Mouse (Mus musculus): ENCODE measurements at regions not wholly inside any gene's neighbourhood (a gene's known extent, or its start where the extent isn't known, plus 50 kb on each side); places are given as distances from the start of the nearest gene placed in this dataset.

DNA sequence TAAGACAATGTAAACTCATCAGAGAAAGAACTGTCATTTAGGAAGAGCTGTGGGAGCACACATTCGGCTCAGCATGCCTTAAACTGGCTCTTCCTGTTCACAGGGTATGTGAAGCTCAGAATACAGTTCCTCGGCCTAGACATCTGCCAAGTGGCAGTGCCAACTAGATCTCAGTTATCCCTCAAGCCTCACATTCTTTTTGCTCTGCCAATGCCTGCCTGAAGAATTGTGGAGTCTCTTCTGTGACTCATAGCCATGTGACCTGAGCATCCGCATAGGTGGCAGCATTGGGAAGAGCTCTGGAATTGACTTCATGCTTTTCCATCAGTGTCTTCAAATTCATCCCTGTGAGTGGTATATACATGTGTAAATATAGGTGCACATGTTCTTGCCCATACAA is 59.7 kb downstream of the Prlhr start:
- no peak for DNase-seq (ENCODE audit: low spot score)

GRCm38 (mm10) chr19:60399425-60399824 is 68.7 kb downstream of the Prlhr start:
- DNase-seq (ENCODE audit: low spot score): no peak

- DNase-seq (ENCODE audit: low spot score): no peak
Measured at GRCm38 (mm10) chr19:60397666-60398065, 70.4 kb downstream of the Prlhr start.

GRCm38 (mm10) chr19:60396604-60397003 is 71.5 kb downstream of the Prlhr start:
- no peak for DNase-seq (ENCODE audit: low spot score)

DNA sequence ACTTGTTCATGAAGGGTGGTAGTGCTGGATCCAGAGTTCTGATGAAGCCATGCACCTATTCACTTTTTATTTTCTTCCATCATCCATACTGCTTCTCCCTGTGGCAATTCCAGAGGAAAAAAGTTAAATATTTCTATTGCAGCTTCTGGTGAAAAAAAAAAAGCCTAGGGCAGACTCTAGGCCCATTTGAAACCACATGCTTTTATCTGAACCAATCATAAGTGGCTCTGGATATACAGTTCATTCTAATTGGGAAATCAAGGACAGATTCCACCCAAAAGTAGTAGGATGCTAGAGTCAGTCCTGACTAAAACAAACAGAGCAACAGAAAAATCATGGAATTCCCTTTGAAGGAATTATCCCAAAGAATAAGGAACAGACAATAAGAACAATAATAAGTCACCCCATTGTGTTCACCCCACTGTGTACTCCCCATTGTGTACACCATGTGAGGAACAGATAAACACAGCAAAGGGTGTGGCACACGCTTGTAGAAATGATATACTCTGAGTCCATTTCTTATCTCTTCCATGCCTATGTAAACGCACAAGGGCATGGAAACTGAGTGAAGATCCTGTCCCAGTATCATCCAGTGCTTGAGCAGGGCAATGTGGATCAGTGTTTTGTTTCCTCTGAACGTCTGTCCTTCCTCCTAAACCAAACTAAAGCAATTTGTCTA is 81.4 kb downstream of the Prlhr start:
- peak; percentile 8 for DNase-seq (ENCODE audit: low spot score)

- no peak for DNase-seq (ENCODE audit: low spot score)
Measured at GRCm38 (mm10) chr19:60384721-60385120, 83.4 kb downstream of the Prlhr start.

DNA sequence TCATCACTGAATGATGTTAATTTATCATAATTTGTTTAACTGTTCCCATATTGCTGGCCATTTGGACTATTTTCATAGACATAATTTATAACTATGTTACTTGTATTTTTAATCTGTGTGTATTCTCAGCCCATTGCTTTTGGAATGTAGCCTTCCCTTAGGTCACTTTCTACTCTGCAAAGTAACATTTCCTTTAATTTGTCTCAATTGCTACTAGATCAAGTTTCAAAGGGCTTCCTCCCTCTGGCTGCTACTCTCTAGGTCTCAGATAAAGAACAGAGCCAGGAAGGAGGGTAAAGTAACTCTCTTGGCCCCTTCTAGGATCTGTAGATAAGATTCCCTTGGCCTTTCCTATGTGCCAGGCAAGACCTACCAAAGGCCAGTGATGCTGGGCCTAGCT is 85.4 kb downstream of the Prlhr start:
- DNase-seq (ENCODE audit: low spot score): no peak

DNA sequence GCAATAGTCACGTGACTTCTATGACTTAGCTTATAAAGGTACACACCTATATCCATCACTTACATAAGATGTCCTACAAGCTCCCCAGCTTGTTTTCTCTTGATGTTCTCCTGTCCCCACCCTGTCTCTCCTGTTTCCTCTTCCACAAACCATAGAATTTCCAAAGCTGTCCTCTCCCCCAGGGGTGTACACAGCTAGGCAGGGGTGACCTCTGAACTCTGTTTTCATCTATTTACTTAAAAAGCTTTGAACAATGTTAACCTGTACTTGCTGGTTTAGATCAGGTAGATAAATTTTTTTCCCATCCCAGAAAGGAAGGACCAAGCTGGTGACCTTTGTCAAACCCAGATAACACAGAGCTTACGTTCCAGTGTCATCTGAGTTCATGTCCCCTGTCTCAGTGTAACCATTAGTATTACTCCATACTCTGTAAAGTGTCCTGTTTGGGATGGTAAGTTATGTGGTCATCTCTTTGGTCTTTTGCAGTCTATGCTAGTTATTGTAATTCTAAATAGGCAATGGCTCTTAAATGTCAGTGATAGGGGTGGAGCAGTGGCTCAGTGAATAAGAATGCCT is 89.0 kb downstream of the Prlhr start:
- no peak for DNase-seq (ENCODE audit: low spot score)

DNA sequence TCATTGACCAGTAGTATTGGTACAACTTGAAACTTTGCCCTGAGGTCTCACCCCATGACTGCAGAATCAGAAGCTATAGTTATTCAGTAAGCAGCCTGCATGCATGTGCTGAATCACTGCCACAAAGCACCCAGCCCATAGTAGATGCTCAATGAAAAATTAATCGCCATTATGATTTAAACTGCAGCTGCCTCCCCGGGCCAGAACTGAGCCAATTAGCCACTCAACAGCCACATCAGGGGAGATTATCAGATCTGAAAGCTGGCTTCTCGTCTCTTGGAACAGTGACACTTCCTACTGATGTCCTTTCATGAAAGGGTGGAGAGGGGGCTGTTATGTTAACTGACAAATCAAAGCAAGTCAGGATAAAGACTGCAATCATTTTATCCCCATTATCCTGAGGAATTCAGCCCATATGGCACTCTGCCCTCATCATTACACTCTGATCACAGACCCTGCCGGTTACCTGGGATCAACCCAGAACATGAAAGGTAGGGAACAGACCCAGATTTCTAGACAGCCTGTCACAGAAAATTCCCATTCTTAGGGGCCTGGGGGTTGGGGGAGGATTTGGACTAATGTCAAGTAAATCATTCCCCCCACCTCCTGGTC is 104.0 kb downstream of the Prlhr start:
- no peak for DNase-seq (ENCODE audit: low spot score)

- DNase-seq (ENCODE audit: low spot score): no peak
Measured at GRCm38 (mm10) chr19:60344911-60345310, 118.4 kb upstream of the Fam204a start.

- DNase-seq (ENCODE audit: low spot score): peak; percentile 29
Measured at GRCm38 (mm10) chr19:60341485-60341884, 115.0 kb upstream of the Fam204a start.

DNA sequence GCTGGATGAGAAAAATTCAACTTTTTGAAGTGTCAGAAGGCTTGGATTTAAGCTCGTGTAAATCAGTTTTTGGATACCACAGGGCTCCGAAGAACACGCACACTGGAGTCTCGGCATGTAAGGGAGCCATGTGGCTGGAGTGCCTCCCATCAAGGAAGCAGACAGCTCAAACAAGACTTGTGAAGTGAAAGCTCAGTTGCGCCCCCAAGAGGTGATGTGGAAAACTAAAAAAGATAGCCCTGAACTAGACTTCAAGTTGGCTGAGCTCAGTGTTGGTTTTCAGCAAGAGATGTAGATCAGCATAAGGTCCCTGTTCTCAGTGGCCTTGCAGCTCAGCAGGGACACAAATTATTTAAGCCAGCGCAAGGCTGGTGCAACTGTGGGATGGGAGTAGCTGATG is 113.7 kb upstream of the Fam204a start:
- no peak for DNase-seq (ENCODE audit: low spot score)

GRCm38 (mm10) chr19:60334521-60334920 is 108.0 kb upstream of the Fam204a start:
- DNase-seq (ENCODE audit: low spot score): no peak

- no peak for DNase-seq (ENCODE audit: low spot score)
Measured at GRCm38 (mm10) chr19:60328295-60328694, 101.8 kb upstream of the Fam204a start.

- no peak for DNase-seq (ENCODE audit: low spot score)
Measured at GRCm38 (mm10) chr19:60325612-60326011, 99.1 kb upstream of the Fam204a start.

DNA sequence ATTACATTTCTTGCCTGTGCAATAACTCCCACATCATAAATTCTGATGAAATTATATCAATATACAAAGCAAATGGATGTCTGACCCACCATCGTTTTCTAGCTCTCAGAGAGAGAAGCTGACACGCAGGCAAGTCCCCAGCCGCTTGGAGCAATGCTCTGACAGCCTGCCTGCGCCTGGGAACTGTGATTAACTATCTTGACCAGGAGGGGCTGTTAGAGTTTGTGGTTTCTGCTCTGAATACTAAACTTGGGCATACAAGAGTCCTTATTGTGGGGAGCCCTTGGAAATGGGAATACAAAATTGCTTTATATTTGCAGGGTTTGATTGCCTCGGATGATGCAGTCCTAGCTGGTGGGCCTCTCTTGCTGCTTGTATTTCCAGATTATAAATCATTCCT is 98.6 kb upstream of the Fam204a start:
- DNase-seq (ENCODE audit: low spot score): no peak

GRCm38 (mm10) chr19:60310591-60310990 is 84.1 kb upstream of the Fam204a start:
- peak; percentile 20 for DNase-seq (ENCODE audit: low spot score)

GRCm38 (mm10) chr19:60302371-60302770 is 75.9 kb upstream of the Fam204a start:
- DNase-seq (ENCODE audit: low spot score): no peak

- no peak for DNase-seq (ENCODE audit: low spot score)
Measured at GRCm38 (mm10) chr19:60300891-60301290, 74.4 kb upstream of the Fam204a start.

GRCm38 (mm10) chr19:60290244-60290643 is 63.7 kb upstream of the Fam204a start:
- no peak for DNase-seq (ENCODE audit: low spot score)

GRCm38 (mm10) chr19:60286810-60287396 is 60.4 kb upstream of the Fam204a start:
- DNase-seq (ENCODE audit: low spot score): no peak

DNA sequence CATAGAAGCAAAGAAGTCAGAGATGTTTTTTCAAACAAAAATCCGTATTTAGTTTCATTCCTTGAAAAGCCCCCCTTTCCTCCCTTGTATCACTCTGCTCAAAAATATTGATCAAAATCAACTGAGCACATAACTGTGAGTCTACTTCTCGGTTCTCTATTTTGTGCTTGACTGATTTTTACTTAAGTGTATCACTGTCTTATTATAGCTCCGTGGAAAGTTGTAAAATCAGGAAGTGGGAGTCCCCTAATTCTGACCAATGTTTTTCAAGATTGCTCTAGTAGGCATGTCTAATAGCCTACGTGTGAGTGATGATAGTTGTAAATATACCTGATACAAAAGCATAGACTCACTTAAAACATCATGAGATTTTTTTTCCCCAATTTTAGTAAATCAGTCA is 58.4 kb upstream of the Fam204a start:
- no peak for DNase-seq (ENCODE audit: low spot score)

Measured in yolk sac, embryonic 10.5 days (tissue).